ENCODE assay signal across 13 mouse cellular contexts in genomic region chr10:37603529-37603928, GRCm38 (mm10).
A peak's percentile ranks its signal among the peaks of the same experiment; 100 is the strongest.
DNase-seq lines count a peak whose midpoint lies in the region; ATAC-seq lines count a peak whose summit lies in the region.
"Had no signal": no experiment of that assay in that cellular context is flagged by ENCODE, and none has a peak within 500 bp of the region (broad histone marks: within the 10 kb centered on the region; RNA-seq: fewer than 3 reads in every experiment).

No protein-coding gene starts in this region.

- intact Hi-C loops in heart, postnatal 10 days (cut with DNase I) = no loop called here
- intact Hi-C loops in left cerebral cortex, postnatal 25 days (cut with DNase I) = no loop called here

- H3K4me2 ChIP-seq in midbrain, embryonic 11.5 days = no peak overlapping the region
- no peak overlapping the region for H3K4me2 ChIP-seq in midbrain, embryonic 13.5 days (replicated peaks)
- H3K4me2 ChIP-seq: neural tube, embryonic 12.5 days had no signal

- H3K36me3 ChIP-seq in midbrain, embryonic 11.5 days (ENCODE audit: control insufficient read depth, insufficient read depth, low read length) = no peaks in the 10 kb centered on the region
- H3K36me3 ChIP-seq in midbrain, embryonic 13.5 days = no peaks in the 10 kb centered on the region
- H3K36me3 ChIP-seq: neural tube, embryonic 12.5 days had no signal

- no peak for ATAC-seq in midbrain, embryonic 11.5 days (ENCODE audit: low FRiP score)
- ATAC-seq in midbrain, embryonic 13.5 days = no peak
- ATAC-seq: intestine, postnatal 0 days had no signal

- no peaks in the 10 kb centered on the region for H3K4me1 ChIP-seq in midbrain, embryonic 11.5 days (ENCODE audit: control insufficient read depth, insufficient read depth, low read length)
- no peaks in the 10 kb centered on the region for H3K4me1 ChIP-seq in midbrain, embryonic 13.5 days (replicated peaks)
- H3K4me1 ChIP-seq: neural tube, embryonic 12.5 days had no signal

- 72% methylated on average over 1 of the region's 1 CpGs for WGBS in midbrain, embryonic 11.5 days
- WGBS in midbrain, embryonic 13.5 days = 79% methylated on average over 1 of the region's 1 CpGs

- no peak overlapping the region for H3K27ac ChIP-seq in midbrain, embryonic 11.5 days (ENCODE audit: low read depth, low read length)
- no peak overlapping the region for H3K27ac ChIP-seq in midbrain, embryonic 13.5 days
- H3K27ac ChIP-seq: neural tube, embryonic 12.5 days had no signal

- peak; percentile 7 to 12 for DNase-seq in cerebellum, postnatal 10 days
- no peak for DNase-seq in cerebellum, adult 11 months
- peak; percentile 13 to 22 for DNase-seq in heart, postnatal 10 days
- no peak for DNase-seq in heart, postnatal 4 days
- DNase-seq in midbrain, embryonic 11.5 days (ENCODE audit: low spot score, missing footprints) = peak; percentile 47
- DNase-seq in skeletal muscle tissue, adult 2 months (ENCODE audit: low read depth, low spot score) = peak; percentile 17
- no peak for DNase-seq in left cerebral cortex, postnatal 25 days (ENCODE audit: low spot score in 2 of 2)
- DNase-seq: cerebellum, adult 9-11 months; midbrain, embryonic 14.5 days; thymus, postnatal 36 days had no signal

- H3K9ac ChIP-seq in midbrain, embryonic 11.5 days (ENCODE audit: low read length) = no peak overlapping the region
- H3K9ac ChIP-seq in midbrain, embryonic 13.5 days (replicated peaks) = no peak overlapping the region
- H3K9ac ChIP-seq: neural tube, embryonic 12.5 days had no signal

- H3K27me3 ChIP-seq in midbrain, embryonic 11.5 days (ENCODE audit: control insufficient read depth, insufficient read depth, low read length) = no peaks in the 10 kb centered on the region
- H3K27me3 ChIP-seq in midbrain, embryonic 13.5 days = no peaks in the 10 kb centered on the region
- H3K27me3 ChIP-seq: neural tube, embryonic 12.5 days had no signal

- H3K4me3 ChIP-seq in midbrain, embryonic 11.5 days (ENCODE audit: low read depth, low read length) = no peak overlapping the region
- no peak overlapping the region for H3K4me3 ChIP-seq in midbrain, embryonic 13.5 days (replicated peaks)
- H3K4me3 ChIP-seq: neural tube, embryonic 12.5 days had no signal

- no peaks in the 10 kb centered on the region for H3K9me3 ChIP-seq in midbrain, embryonic 11.5 days (ENCODE audit: control insufficient read depth, low read length)
- H3K9me3 ChIP-seq in midbrain, embryonic 13.5 days = peaks cover 3% of the 10 kb centered on the region; the same call in 1 of the 2 replicates
- H3K9me3 ChIP-seq: neural tube, embryonic 12.5 days had no signal

Comparison
In these comparisons a context has a peak if more than half of its experiments do, and no peak if none do; other contexts are left out.
1. DNase-seq: peak in cerebellum, postnatal 10 days (2 of 2), heart, postnatal 10 days (2 of 2), midbrain, embryonic 11.5 days (single experiment) and skeletal muscle tissue, adult 2 months (single experiment); none in cerebellum, adult 11 months (single experiment), heart, postnatal 4 days (single experiment) and left cerebral cortex, postnatal 25 days (0 of 2).